Mouse (Mus musculus): Measurements from ENCODE around the gene Csf2rb2.

GRCm38 (mm10) chr15:78323366-78323765 lies 17.8 kb upstream of the Csf2rb2 start:
- TF ChIP-seq CTCF (IDR thresholded peaks at IDR 0.05; ENCODE audit: low read depth) (no peak), EP300 (IDR thresholded peaks at IDR 0.05; ENCODE audit: low read depth) (no peak)
